Mouse (Mus musculus): ENCODE results near the gene Poglut1. TPM values are rescaled to one million over a fixed set of nuclear protein-coding genes. Genes with fewer than 3 reads are reported as not detected.

The Poglut1 gene
- total and polyA plus RNA-seq, 2 experiments from 2014 or later, result 13.3 to 17.6 TPM

DNA sequence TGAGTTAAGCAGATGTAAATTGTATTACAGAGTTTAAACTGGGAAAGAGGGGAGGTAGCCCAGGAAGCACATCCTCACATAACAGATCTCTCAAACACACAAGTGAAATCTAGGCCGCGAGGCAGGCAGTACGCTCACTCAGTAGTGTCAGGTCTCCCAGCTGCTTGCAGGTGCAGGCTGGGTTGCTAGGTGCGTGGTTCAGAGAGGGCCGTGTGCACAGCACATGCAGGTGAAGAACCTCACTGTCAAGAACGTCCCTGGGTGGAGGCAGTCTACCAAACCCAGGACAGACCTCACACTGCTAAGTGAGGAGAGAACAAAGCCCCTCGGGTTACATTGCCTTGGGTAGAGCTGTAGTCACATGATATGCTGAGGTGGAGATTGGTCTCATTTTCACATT is 34.7 kb upstream of the Poglut1 start:
- H3K4me3 ChIP-seq (ENCODE audit: low read depth, low read length), result no peak overlapping the region
- no peaks in the 10 kb centered on the region; the same call in 1 of the 2 replicates for H3K4me1 ChIP-seq (ENCODE audit: control insufficient read depth, insufficient read depth)
- TF ChIP-seq EP300 (IDR thresholded peaks at IDR 0.05; ENCODE audit: low read depth), result no peak
- no peak for TF ChIP-seq CTCF (IDR thresholded peaks at IDR 0.05; ENCODE audit: low read depth)
- DNase-seq (ENCODE audit: low spot score) (no peak), ATAC-seq (ENCODE audit: insufficient read depth, low read depth) (no peak)
- no peak overlapping the region for H3K4me2 ChIP-seq (ENCODE audit: low read depth, low read length)
- no peak overlapping the region for H3K27ac ChIP-seq (ENCODE audit: low read depth)
- no peaks in the 10 kb centered on the region for H3K27me3 ChIP-seq (ENCODE audit: control insufficient read depth, insufficient read depth, low read length)
- 84% methylated on average over 7 of the region's 7 CpGs for WGBS
- H3K9me3 ChIP-seq (replicated peaks; ENCODE audit: control insufficient read depth, low read length), result no peaks in the 10 kb centered on the region
- H3K36me3 ChIP-seq (replicated peaks; ENCODE audit: control insufficient read depth, insufficient read depth, low read length), result peaks cover 86% of the 10 kb centered on the region
- no peak overlapping the region for H3K9ac ChIP-seq (replicated peaks; ENCODE audit: low read depth, low read length)

DNA sequence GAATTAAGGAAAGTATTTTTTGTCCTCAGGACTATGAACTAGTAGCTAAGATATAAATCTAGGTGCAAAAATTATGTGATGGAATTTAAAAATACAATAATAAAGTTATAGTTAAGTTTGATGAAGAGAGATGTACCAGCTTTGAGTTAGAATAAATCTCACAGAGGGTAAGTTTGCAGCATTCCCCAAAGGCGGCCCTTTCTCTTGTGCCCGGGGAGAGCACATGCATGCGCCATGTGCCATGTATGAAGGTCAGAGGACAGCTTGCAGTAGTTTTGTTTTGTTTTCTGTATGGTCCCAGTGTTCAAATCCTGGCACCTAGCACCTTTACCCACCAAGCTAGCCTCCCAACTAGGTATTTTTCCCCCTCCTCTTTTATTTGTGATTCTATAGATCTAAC is 21.4 kb upstream of the Poglut1 start:
- H3K27me3 ChIP-seq (ENCODE audit: control insufficient read depth, insufficient read depth, low read length), result no peaks in the 10 kb centered on the region
- no peaks in the 10 kb centered on the region for H3K4me1 ChIP-seq (ENCODE audit: control insufficient read depth, insufficient read depth)
- H3K9ac ChIP-seq (replicated peaks; ENCODE audit: low read depth, low read length), result no peak overlapping the region
- no peak overlapping the region for H3K4me3 ChIP-seq (ENCODE audit: low read depth, low read length)
- H3K4me2 ChIP-seq (ENCODE audit: low read depth, low read length), result no peak overlapping the region
- DNase-seq (ENCODE audit: low spot score), result no peak
- no peak for TF ChIP-seq EP300 (IDR thresholded peaks at IDR 0.05; ENCODE audit: low read depth)
- TF ChIP-seq CTCF (IDR thresholded peaks at IDR 0.05; ENCODE audit: low read depth), result no peak
- H3K9me3 ChIP-seq (replicated peaks; ENCODE audit: control insufficient read depth, low read length), result no peaks in the 10 kb centered on the region
- H3K36me3 ChIP-seq (replicated peaks; ENCODE audit: control insufficient read depth, insufficient read depth, low read length), result peaks cover 56% of the 10 kb centered on the region
- WGBS, result 89% methylated on average over 3 of the region's 3 CpGs
- no peak overlapping the region for H3K27ac ChIP-seq (ENCODE audit: low read depth)
- no peak for ATAC-seq (ENCODE audit: insufficient read depth, low read depth)

DNA sequence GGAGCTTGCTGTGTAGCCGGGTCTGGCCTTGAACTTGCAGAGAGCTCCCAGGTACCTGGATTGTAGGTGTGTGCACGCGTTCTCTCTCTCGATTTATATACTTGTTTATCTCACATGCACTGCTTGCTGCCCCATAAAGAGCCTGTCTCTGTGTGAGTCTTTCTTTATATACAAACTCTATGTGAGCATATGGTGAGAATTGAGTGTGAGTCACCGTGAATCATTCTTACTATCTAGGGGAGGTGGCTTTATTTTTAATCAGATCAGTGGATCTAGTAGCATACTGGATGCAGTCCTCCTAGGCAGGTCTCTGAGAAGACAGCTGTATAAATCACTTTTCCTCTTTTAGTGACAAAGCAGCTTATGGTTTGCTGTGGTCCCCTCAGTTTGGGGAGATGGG is 18.1 kb upstream of the Poglut1 start:
- ATAC-seq (ENCODE audit: insufficient read depth, low read depth), result no peak
- no peaks in the 10 kb centered on the region for H3K27me3 ChIP-seq (ENCODE audit: control insufficient read depth, insufficient read depth, low read length)
- H3K9me3 ChIP-seq (replicated peaks; ENCODE audit: control insufficient read depth, low read length), result no peaks in the 10 kb centered on the region

DNA sequence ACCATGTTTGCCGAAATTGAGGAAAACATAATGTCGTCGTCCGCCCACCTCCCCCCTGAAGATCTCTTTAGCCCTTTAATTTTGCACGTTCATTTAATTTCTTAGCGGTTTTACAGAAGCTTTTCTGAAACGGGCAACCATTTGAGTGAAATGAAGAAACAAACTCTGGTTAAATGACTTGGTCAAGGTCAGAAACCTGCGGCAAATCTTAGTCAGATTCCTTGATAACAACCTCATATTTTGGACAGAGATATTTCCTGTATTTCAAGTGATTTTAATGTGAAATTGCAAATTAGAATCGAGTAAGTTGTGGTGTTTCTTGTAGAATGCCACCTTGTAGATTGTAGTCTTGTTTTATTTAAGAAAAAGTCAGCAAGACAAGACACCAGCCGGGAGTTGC is 13.5 kb upstream of the Poglut1 start:
- DNase-seq (ENCODE audit: low spot score) (no peak), ATAC-seq (ENCODE audit: insufficient read depth, low read depth) (no peak)
- TF ChIP-seq EP300 (IDR thresholded peaks at IDR 0.05; ENCODE audit: low read depth), result no peak
- no peak for TF ChIP-seq CTCF (IDR thresholded peaks at IDR 0.05; ENCODE audit: low read depth)
- Histone ChIP-seq H3K9ac (replicated peaks; ENCODE audit: low read depth, low read length) (peak overlapping the region; percentile 85), H3K9me3 (replicated peaks; ENCODE audit: control insufficient read depth, low read length) (no peaks in the 10 kb centered on the region), H3K4me1 (ENCODE audit: control insufficient read depth, insufficient read depth) (peaks cover 5% of the 10 kb centered on the region), H3K4me2 (ENCODE audit: low read depth, low read length) (peak overlapping the region; percentile 65), H3K27ac (ENCODE audit: low read depth) (no peak overlapping the region), H3K4me3 (ENCODE audit: low read depth, low read length) (peak overlapping the region; percentile 89), H3K27me3 (ENCODE audit: control insufficient read depth, insufficient read depth, low read length) (no peaks in the 10 kb centered on the region), H3K36me3 (replicated peaks; ENCODE audit: control insufficient read depth, insufficient read depth, low read length) (peaks cover 20% of the 10 kb centered on the region; the same call in 1 of the 2 replicates)
- 20% methylated on average over 10 of the region's 10 CpGs for WGBS

More for the DNA sequence above, 18.1 kb upstream of the Poglut1 start:
- WGBS, result 94% methylated on average over 5 of the region's 5 CpGs
- no peak for TF ChIP-seq CTCF (IDR thresholded peaks at IDR 0.05; ENCODE audit: low read depth)
- no peak for TF ChIP-seq EP300 (IDR thresholded peaks at IDR 0.05; ENCODE audit: low read depth)
- Histone ChIP-seq H3K4me3 (ENCODE audit: low read depth, low read length) (no peak overlapping the region), H3K27ac (ENCODE audit: low read depth) (no peak overlapping the region), H3K9ac (replicated peaks; ENCODE audit: low read depth, low read length) (no peak overlapping the region), H3K4me1 (ENCODE audit: control insufficient read depth, insufficient read depth) (peaks cover 5% of the 10 kb centered on the region), H3K36me3 (replicated peaks; ENCODE audit: control insufficient read depth, insufficient read depth, low read length) (peaks cover 47% of the 10 kb centered on the region), H3K4me2 (ENCODE audit: low read depth, low read length) (no peak overlapping the region)
- DNase-seq (ENCODE audit: low spot score), result no peak

DNA sequence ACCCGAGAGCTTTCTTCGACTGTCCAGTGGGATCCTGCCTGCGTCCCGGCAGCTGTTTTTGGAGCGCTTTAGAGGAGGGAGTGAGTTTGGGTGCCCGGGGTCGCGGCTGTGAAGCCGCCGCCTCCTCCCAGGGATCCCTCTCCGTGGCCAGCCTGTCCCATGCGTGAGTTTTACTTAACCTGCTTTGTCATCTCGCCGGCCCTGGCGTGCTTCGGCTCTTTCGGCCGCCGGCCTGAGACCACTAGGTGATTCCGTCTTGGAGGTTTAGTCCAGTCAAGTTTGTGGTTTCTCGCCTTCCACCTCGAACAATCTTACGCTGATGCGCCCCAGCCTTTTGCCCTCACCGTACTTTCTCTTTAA is 12.9 kb upstream of the Poglut1 start:
- DNase-seq (ENCODE audit: low spot score) (peak; percentile 9), ATAC-seq (ENCODE audit: insufficient read depth, low read depth) (peak; percentile 57; the same call in 1 of the 2 replicates)
- H3K4me3 ChIP-seq (ENCODE audit: low read depth, low read length), result peak overlapping the region; percentile 89
- peaks cover 20% of the 10 kb centered on the region; the same call in 1 of the 2 replicates for H3K36me3 ChIP-seq (replicated peaks; ENCODE audit: control insufficient read depth, insufficient read depth, low read length)
- TF ChIP-seq EP300 (IDR thresholded peaks at IDR 0.05; ENCODE audit: low read depth) (no peak), CTCF (IDR thresholded peaks at IDR 0.05; ENCODE audit: low read depth) (no peak)
- whole genome bisulfite sequencing, result 0% methylated on average over 25 of the region's 25 CpGs
- H3K27ac ChIP-seq (ENCODE audit: low read depth), result peak overlapping the region; percentile 80
- peak overlapping the region; percentile 85 for H3K9ac ChIP-seq (replicated peaks; ENCODE audit: low read depth, low read length)
- H3K27me3 ChIP-seq (ENCODE audit: control insufficient read depth, insufficient read depth, low read length), result no peaks in the 10 kb centered on the region
- H3K4me1 ChIP-seq (ENCODE audit: control insufficient read depth, insufficient read depth), result peaks cover 5% of the 10 kb centered on the region
- H3K4me2 ChIP-seq (ENCODE audit: low read depth, low read length), result peak overlapping the region; percentile 65
- H3K9me3 ChIP-seq (replicated peaks; ENCODE audit: control insufficient read depth, low read length), result no peaks in the 10 kb centered on the region
